Mouse (Mus musculus) adrenal gland, postnatal 25 days (tissue): Measurements from ENCODE around the gene Kifc1. TPM values are rescaled to one million over a fixed set of nuclear protein-coding genes. Genes with fewer than 3 reads are reported as not detected.
"Not testable (repeated sequence)": the region's sequence is repeated elsewhere in the genome, so short reads cannot be mapped to it uniquely, and the experiment has no call there.

Experiments used
- DNase-seq: peaks from one replicate; pipeline ENCODE4 v3.0.0; 2021; ENCODE audit warnings: mixed read lengths
- total RNA-seq: library from RNA; stranded (reverse); gene quantifications from 2 replicates; pipeline ENCODE4 v1.2.3, GENCODE M21; 2021

Kifc1 gene
- total RNA-seq, 1 experiment from 2014 or later, result 7.0 TPM

DNA sequence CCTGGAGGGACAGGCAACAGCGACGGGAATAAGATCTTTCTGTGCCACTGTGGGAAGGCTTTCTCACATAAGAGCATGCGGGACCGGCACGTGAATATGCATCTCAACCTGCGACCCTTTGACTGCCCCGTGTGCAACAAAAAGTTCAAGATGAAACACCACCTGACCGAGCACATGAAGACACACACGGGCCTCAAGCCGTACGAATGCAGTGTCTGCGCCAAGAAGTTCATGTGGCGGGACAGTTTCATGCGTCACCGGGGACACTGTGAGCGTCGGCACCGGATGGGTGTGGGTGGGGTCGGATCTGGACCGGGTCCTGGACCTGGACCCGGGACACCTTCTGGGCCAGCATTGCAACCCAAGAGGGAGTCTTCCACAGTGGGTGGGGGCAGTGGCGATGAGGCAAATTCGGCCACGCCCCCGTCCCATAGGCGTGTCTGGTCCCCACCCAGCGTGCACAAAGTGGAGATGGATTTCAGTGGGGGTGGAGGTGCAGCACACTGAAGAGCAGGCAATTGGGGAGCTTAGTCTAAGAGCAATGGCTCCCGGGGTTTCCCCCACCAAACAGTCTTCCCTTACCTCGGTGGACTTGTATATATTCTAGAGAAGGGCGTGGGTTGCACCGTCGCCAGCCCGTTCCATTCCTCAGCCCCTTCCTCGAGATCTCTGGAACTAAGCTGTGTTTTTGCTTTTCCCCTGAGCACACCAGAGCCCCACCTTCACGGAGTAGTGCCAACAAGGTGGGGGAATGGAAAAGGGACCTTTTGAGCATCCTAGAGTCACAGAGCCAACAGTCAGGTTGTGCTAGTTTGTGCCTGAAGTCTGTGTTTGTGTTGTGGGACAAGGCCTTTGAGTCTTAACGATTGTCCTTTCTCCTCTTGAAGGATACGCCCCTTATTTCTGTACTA is 28.1 kb upstream of the Kifc1 start:
- DNase-seq, result no peak

DNA sequence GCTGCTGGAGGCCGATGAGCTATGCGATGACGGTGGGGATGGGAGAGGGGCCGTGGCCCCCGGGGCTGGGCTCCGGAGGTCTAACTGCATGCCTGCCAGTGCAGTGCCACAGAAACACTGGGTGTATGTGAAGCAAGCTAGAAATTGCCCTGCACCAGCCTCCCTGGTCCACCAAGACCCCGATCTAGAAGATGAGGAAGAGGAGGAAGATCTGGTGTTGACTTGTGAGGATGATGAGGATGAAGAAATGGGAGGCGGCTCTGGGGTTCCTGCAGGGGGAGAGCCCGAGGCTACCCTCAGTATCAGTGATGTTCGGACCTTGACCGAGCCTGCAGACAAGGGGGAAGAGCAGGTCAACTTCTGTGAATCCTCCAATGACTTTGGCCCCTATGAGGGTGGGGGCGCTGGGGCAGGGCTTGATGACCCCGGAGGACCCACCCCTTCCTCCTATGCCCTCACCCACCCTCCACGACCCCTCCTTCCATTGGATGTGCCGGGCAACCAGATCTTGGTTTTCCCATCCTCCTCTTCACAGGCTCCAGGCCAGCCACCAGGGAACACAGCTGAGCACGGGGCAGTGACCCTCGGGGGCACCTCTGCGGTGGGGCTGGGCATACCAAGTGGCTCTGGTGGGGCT is 27.3 kb upstream of the Kifc1 start:
- DNase-seq, result no peak

DNA sequence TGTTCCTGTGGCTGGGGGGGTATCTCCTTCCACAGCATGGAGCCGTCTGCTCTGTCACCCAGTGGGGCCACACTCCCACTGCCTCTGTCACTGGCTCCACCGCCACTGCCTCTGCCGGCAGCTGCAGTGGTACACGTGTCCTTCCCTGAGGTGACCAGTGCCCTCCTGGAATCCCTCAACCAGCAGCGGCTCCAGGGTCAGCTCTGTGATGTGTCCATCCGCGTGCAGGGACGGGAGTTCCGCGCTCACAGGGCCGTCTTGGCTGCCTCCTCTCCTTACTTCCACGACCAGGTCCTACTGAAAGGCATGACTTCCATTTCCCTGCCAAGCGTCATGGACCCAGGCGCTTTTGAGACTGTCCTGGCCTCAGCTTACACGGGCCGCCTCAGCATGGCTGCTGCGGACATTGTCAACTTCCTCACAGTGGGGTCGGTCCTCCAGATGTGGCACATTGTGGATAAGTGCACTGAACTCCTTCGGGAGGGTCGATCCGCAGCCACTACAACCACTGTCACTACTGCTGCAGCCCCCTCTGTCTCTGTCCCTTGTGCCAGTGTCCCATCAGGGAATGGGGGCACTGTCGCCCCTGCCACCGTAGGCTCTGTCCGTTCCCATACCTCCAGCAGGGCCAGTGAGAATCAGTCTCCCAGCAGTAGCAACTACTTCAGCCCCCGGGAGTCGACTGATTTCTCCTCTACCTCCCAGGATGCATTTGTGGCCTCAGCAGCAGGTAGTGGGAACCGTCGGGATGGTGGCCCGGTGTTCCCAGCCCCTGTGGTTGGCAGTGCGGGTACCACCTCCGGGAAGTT is 26.6 kb upstream of the Kifc1 start:
- no peak for DNase-seq

DNA sequence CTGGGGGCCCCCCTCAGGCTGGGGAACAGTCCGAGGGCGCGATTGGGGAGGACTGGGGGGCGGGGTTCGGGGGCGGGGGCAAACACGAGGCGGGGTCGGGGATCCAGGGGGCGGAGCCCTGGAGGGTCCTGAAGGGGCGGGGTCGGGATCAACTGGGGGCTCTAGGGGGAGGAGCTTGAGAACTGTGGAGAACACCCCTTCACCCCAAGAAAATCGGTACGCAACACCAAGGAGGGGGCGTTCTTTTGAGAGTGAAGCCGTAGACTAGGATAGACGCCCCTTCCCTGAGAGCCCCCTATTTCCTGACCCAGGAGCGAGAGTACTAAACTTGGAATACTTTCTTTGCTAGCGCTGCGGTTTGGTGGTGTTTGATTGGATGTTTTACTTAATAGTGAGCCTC is 25.8 kb upstream of the Kifc1 start:
- no peak for DNase-seq

DNA sequence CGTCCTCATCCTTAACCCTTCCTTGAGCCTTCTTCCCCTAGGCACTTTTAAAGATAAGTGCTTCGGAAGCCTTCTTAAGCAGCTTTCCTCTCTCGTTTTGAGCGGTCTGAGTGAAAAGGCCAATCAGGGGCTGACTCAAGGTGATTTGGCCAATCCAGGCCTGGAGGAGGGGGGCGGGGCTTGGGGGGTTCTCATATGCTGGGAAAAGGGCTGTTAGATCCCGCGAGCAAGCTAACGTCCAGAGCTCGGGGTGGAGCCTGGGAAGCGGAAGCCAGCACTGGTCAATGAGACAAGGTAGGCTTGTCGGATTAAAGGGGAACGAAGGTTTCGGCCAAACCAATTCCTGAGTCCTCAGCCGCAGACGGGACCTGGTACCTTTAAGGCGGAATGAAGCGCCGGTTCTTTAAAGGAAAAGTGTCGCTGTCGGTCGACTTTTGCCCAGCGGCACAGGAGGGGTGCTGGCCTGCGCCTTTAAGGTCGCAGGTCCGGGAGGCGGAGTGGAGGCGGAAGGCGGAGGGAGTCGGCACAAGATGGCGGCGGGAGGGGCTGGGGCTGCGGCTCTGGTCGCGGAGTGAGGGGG is 25.3 kb upstream of the Kifc1 start, which contains the start of the genes Tapbp and Zbtb22:
Gene Tapbp (plus strand): TSS at position 229 of the 580 bp plus-strand sequence.
Gene Zbtb22 (plus strand): TSS at position 234 of the 580 bp plus-strand sequence.
- DNase-seq, result peak; percentile 94

DNA sequence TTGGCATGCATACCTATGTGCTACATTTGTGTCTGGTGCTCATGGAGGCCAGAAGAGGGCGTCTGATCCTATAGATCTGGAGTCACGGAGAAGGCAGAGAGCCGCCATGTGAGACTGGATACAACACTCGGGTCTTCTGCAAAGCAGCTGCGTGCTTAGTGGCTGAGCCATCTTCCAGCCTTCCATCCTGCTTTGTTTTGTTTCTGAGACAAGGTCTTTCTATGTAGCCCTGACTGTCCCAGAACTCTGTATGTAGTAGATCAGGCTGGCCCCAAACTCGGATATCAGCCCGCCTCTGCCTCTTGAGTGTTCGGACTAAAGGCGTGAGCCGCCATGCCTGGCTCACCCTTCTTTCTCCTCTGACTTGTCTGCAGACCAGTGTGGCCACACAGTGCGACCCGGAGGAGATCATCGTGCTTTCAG is 24.5 kb upstream of the Kifc1 start:
- DNase-seq, result no peak

DNA sequence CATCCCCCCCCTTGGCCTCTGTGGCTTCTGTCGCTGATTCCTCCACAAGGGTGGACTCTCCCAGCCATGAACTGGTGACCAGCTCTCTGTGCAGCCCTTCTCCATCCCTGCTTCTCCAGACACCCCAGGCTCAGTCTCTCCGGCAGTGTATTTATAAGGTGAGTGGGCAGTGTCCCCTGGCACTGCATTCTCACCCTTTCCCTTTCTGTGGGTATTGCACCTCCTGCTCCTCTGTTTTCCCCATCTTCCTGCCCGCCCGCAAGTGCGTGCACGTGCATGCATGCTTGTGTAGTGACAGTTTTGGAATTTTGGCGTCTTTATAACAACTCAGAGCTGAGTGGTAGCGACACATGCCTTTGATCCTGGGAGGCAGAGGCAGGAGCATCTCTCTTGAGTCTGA is 23.4 kb upstream of the Kifc1 start:
- no peak for DNase-seq

DNA sequence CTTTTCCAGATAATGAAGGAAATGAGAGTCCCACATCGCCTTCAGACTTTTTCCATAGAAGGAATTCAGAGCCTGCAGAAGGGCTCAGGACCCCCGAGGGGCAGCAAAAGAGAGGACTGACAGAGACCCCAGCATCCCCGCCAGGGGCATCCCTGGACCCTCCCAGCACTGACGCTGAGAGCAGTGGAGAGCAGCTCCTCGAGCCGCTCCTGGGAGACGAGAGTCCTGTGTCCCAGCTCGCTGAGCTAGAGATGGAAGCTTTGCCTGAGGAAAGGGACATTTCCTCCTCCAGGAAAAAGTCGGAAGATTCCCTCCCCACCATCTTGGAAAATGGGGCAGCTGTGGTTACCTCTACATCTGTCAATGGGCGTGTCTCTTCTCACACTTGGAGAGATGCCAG is 22.8 kb upstream of the Kifc1 start:
- no peak for DNase-seq

DNA sequence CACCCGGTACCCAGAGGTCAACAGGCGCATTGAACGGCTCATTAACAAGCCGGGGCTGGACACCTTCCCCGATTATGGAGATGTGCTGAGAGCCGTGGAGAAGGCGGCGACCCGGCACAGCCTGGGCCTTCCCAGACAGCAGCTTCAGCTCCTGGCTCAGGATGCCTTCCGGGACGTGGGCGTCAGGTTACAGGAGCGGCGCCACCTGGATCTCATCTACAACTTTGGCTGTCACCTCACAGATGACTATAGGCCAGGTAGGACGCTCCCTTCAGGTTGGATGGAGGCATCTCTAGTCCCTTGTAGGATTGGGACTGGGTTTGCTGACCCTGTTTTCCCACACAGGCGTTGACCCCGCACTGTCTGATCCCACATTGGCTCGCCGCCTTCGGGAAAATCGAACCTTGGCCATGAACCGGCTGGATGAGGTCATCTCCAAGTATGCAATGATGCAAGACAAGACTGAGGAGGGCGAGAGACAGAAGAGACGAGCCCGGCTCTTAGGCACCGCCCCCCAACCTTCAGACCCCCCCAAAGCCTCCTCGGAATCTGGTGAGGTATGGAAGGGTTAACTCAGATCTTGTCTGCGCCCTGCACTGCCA is 21.5 kb upstream of the Kifc1 start:
- no peak for DNase-seq

DNA sequence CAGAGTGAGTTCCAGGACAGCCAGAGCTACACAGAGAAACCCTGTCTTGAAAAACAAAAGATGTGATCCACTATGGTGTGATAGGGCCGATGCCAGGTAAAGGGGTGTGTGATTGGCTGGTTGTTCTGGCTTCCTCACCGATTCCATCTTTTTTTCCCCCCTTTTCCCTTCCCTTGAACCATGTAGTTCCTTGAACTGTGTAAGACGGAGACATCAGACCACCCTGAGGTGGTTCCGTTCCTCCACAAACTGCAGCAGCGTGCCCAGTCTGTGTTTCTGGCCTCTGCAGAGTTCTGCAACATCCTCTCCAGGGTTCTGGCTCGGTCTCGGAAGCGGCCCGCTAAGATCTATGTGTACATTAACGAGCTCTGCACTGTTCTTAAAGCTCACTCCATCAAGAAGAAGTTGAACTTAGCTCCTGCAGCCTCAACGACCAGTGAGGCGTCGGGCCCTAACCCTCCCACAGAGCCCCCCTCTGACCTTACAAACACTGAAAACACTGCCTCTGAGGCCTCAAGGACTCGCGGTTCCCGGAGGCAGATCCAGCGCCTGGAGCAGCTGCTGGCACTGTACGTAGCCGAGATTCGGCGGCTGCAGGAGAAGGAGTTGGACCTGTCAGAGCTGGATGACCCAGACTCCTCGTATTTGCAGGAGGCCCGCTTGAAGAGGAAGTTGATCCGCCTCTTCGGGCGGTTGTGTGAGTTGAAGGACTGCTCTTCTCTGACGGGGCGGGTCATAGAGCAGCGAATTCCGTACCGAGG is 20.8 kb upstream of the Kifc1 start:
- no peak for DNase-seq

DNA sequence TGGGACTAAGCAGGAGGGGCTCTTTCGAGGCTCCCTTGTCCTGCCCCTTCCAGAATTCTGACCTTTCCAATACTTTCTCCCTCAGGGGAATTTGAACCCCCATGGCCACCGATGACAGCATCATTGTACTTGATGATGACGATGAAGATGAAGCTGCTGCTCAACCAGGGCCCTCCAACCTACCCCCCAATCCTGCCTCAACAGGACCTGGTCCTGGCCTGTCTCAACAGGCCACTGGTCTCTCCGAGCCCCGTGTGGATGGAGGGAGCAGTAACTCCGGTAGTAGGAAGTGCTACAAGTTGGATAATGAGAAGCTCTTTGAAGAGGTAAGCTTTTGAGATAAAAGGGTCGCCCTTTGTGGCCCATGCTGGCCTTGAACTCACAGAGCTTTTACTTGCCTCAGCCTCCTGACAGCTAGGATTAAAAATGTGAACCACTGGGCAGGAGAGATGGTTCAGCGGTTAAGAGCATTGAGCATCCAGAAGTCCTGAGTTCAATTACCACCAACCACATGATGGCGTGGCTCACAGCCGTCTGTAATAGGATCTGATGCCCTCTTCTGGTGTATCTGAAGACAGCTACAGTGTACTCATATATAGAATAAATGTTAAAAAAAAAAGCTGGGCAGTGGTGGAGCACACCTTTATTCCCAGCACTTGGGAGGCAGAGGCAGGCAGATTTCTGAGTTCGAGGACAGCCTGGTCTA is 20.0 kb upstream of the Kifc1 start:
- no peak for DNase-seq

DNA sequence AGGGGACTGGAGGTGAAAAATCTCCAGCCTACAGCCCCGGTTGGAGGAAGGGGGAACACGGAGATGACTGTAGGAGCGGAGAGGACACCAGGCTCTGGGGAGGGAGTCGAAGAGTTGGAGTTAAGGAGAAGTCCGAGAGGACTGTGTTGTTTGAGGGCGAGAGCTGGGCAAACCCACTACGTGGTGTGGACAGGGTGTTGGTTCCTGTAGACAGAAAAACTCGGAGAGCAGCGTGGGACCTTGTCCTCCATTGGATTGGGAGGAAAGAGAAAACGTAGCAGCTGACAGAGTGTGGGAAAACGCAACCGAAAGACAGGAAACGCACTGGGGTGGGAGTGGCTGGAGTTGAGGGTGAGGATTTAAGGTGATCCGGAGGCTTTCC is 19.4 kb upstream of the Kifc1 start:
- peak; percentile 49 for DNase-seq

DNA sequence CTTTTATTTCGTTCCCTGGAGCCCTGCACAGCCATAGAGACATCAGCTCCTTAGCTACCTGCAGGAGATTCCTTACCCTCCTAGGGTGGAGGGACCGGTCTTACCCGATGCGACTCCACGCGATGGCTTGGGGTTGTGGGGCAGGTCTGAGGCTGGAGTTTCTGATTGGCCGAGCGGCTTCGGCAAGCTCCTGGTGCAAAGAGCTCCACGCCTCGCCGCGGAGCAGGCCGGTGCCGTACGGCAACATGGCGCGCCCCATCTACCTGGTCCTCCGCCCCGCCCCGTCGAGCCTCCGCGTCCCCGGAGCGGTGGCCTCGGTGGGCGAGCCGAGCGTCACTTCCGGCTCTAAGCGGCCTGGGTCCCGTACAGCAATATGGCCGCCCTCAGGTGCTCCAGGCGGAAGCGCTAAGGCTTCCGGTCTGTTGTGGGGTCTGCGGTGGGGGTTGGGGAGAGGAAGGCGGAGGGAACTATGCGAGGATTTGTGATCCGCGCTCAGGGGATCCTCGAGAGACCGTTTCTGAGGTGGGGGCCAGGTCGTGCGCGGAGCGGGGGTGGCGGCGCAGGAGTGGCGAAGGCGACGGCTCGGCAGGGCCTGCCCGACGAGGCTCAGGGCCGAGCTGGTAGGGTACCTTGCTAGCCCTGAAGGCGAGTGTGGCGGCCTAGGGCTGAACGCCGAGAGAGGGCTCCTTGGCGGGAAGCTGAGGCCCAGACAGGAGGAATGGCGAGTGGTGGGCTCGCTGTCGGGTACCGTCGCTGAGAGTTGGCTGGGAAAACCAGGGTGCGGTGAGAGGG is 18.8 kb upstream of the Kifc1 start, which contains the start of gene Daxx:
Gene Daxx (plus strand): TSS at position 338 of the 792 bp plus-strand sequence.
- peak; percentile 100 for DNase-seq

DNA sequence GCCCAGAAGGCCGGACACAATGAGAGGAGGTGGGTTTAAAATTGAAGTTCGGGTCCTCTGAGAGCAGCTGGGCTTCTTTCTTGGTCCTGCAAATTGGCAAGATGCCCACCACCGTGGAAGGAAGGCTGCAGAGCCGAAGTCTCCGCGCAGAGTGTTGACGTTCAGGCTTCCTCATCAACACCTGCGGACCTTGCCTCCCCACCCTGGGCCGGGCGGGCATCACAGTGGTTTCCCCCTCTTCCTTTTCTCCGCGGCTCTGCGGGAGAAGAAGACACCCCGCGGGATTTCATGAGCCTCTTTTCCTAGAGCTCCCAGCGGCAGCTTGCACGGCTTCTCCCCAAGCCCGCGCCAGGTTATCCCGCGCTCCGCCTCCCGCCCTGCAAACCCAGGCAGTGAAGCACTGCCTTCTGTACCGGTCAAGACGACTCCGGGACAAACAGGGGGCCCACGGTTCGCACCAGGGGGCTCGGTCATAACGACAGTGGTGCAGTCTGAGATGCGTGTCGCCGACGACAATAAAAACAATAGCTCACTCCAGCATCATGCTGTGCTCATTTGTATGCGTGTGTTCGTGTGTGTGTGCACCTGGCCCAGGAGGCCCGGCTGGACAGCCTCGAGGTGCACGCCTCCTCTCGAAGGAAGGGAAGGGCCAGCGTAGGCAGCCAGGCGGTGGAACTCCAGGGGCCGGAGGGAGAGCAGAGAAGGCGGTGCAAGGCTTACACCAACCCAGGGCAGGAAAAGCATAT is 18.0 kb upstream of the Kifc1 start:
- peak; percentile 42 for DNase-seq

DNA sequence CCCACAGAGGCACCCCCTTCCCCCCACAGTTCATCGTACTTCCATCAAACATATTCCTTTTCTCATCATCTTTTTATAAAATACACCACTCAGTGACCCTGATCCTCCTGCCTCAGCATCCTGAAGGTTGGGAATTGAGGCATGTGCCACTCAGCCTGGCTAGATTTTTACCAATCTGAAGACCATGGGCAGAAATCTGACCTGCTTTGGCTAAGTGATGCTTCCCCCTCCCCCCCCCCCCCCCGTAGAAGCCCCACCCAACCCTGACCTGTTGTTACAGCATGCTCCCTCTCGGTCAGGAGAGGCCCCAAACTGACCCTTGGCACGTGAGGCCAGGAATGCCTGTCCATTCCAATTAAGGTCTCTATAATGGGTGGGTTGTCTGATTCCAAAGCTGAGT is 14.4 kb upstream of the Kifc1 start, which contains the start of gene Platr17:
Gene Platr17 (plus strand): TSS at position 301 of the 400 bp plus-strand sequence.
- DNase-seq, result not testable (repeated sequence)

DNA sequence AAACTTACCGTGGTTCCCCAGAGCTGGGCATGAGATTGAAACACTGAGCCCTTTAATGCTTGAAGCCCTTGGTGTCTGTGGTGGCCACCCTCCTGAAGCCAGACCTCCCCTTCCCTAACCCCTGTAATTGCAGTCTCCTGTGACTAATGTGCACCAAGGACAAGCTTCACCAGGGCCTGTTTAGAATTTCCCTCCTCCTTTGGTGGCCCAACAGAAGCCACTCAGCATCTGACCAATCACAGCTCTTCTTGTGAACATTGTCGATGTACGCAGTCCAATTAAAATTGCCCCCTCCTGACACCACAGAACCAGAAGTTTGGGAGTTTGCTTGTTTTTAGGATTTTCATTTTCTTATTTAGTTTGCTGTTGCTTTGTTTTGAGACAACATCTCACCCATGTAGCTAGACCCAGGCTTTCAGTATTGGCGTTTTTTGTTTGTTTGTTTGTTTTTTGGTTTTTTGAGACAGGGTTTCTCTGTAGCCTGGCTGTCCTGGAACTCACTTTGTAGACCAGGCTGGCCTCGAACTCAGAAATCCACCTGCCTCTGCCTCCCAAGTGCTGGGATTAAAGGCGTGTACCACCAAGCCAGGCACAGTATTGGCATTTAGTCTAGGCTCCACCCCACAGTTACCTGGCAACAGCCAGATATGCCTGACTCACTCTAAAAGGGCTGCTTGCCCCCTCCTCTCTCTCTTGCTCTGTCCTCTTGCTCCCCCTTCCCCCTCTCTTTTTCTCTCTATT is 13.6 kb upstream of the Kifc1 start:
- not testable (repeated sequence) for DNase-seq

DNA sequence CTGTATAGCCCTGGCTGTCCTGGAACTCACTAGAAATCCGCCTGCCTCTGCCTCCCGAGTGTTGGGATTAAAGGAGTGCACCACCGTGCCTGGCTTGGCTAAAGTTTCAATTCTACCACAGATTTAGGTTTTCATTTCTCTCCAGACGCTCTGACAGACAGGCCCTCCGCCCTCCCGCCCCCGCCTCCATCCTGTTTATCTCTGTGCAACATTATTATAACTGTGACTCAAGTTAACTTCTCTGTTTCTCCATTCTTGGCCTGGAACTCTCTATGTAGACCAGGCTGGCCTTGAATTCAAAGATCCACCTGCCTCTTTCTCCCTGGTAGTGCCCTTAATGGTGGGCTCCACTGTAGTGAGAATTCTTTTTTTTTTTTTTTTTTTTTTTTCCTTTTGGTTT is 12.0 kb upstream of the Kifc1 start:
- DNase-seq, result no peak

DNA sequence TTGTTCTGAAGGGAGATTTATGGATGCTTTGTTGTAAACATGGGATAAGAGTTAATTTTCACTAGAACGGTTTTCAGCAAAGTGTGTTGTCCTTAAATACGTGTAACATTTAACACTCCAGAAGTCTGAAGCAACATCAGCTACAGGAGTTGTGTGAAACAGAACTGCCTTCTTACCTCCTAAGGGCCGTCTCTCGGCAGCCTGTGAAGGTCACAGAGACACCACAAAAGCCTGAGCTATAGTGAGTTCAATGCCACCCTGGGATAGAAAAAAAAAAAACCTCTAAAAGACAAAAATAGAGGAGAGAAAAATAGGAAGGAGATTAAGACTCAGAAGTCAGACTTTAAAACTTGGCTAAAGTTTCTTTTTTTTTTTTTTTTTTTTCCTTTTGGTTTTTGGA is 11.6 kb upstream of the Kifc1 start:
- no peak for DNase-seq
